Mouse (Mus musculus) adrenal gland, postnatal 36 days (tissue): Measurements from ENCODE around the gene Hist1h2bb. TPM values are rescaled to one million over a fixed set of nuclear protein-coding genes. Genes with fewer than 3 reads are reported as not detected.
A peak's percentile ranks its signal among the peaks of the same experiment; 100 is the strongest.

Source experiments
- DNase-seq, 2 experiments: peaks; one replicate each; pipeline ENCODE4 v3.0.0; 2021; ENCODE audit warnings: mixed read lengths in 1 of 2
- total RNA-seq, 2 experiments: library from RNA; stranded (reverse); gene quantifications; 2 replicates each; pipeline ENCODE4 v1.2.3; 2021

The Hist1h2bb gene
- total RNA-seq, 2 experiments from 2014 or later = 34.0 to 41.3 TPM

GRCm38 (mm10) chr13:23728472-23729191 is 17.9 kb upstream of the Hist1h2bb start:
- DNase-seq = no peak

GRCm38 (mm10) chr13:23729192-23729525 is 17.4 kb upstream of the Hist1h2bb start:
- no peak for DNase-seq

DNA sequence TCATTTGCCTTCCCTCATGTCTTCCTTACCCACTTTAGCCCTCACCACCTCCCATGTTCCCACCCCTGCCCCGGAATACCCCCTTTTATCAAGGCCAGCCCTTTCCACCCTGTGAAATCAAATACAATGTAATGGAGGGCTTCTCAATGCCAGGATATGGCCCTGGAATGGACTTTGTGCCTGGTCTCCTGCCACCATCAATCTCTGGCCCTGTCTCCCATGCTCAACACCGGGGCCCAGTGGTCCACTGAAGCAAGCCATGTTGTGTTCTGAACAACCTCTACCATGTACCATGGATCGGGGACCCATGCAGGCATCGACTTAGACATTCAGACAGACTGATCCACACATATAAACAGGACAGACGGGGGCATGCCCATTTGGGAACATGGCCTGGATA is 16.8 kb upstream of the Hist1h2bb start:
- no peak for DNase-seq

- DNase-seq = peak; percentile 48 to 57
Measured at GRCm38 (mm10) chr13:23730479-23730878, 16.1 kb upstream of the Hist1h2bb start.

DNA sequence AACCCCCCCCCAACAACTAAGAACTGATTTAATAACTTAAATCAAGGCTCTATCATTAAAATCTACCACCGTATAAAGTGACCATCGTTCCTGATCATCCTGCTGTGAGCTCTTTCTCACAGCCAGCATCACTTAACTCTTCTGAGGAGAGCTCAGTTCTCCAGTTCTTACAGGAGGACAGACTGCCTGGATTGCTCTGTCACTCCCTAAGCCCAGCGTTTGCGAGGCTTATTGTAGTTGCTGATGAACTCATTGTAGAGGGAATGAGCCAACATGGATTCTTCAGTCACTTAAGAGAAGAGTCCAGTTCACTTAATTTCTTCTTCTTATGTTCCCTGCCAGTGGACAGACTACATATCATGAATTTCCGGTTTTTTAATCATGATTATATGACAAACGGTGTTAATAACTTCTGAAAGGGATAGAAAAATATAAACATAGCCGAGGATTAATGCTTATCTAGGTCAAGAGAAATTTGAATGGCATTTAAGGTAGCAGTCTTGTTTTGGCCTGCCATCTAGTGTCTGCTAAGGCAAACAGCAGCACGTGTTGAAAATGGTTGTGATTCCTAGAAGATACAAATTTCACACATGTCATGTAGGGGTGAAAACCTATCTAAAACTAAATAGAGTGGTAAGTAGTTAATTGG is 14.3 kb upstream of the Hist1h2bb start:
- DNase-seq = no peak

GRCm38 (mm10) chr13:23737091-23737490 is 9.4 kb upstream of the Hist1h2bb start:
- no peak for DNase-seq

GRCm38 (mm10) chr13:23738041-23738440 is 8.5 kb upstream of the Hist1h2bb start:
- no peak for DNase-seq

DNA sequence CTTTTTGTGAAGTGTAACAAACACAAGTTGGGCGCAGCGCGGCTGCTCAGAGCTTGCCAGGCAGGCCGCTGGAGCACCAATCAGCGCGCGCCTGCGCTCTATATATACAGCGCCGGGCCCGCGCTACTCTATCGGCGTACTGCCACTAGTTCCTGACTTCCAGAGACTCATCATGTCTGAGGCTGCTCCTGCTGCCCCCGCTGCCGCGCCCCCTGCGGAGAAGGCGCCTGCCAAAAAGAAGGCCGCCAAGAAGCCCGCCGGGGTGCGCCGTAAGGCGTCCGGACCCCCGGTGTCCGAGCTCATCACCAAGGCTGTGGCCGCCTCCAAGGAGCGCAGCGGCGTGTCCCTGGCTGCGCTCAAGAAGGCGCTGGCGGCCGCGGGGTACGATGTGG is 7.9 kb upstream of the Hist1h2bb start, which contains the start of gene Hist1h1c:
Gene Hist1h1c, plus strand, starts transcription at position 132 of the 392 bp plus-strand sequence.
- DNase-seq = peak; percentile 90 to 93

- peak; percentile 92 to 94 for DNase-seq
Measured at GRCm38 (mm10) chr13:23739069-23739921, 7.2 kb upstream of the Hist1h2bb start.

DNA sequence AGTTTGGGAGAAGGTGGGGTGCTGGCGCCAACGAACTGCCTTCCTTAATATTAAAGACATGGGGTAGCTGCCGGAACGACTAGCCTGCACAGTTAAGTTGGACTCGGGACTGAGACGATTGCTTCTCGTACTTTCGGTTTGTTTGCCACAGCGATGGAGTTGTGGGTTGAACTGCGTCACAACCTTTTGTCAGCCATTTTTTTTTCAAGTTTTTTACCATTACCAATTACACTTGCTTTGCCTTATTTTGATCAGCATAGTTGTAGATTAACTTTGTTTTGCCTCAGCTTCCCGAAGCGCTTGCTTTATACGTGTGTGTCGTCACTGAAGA is 6.6 kb upstream of the Hist1h2bb start:
- DNase-seq = no peak

DNA sequence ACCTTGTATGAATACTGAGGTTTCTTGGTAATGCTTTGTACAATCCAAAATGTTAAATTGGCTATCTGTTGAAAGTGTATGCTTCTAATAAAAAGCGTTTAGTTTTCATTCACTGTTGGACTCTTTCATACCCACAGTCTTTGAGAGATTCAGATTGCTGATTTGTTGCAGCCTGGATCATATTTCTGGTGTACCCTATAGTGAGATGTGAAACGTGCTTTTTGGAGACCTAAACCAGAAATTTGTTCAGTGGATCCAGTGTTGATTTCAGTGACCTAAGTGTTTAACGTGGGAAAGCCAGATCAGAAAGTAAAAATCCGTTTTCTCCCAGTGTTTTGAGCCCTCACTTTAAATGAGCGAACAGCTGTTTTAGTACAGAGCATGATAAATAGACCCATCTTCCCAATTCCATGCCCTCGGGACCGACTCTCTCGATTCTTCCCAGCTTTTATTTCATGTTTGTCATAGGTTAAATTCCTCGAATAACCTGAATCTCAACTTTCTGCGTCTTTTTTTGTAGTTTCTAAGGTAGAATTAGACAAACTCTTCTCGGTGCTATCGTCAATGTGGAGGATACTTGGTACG is 6.2 kb upstream of the Hist1h2bb start:
- no peak for DNase-seq

DNA sequence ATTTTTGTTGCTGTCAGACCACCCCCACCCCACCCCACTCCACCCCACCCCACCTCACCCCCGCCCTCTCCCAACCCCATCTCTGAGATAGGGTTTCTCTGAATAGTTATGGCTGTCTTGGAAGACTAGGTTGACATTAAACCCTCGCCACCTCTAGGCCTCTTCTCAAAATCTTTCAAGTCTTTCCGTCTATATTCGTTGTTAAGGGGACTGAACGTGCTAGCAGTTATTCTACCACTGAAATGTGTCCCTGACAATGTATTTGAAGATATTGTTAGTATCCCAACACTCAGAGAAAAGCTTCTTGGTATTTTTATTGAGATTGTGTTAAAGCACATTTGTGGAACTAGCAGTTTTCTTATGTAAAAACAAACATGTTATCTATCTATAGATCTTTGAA is 5.6 kb upstream of the Hist1h2bb start:
- no peak for DNase-seq

DNA sequence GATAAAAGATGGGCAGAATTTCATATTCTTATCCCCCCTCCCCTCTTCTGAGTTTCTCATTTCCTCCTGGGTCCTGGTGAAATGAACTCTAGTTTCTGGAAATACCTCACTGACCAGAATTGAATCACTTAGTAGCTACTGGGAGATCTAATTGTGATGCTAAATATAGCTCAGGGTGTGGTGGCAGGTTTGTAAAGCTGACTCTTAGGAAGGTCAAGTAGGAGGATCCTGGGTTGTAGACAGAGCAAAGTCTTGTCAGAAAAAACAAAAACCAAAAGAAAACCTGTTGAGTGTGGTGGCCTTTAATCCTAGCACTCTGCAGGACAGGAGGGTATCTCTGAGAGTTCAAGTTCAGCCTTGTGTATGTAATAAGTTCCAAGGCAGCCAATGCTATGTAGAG is 4.5 kb upstream of the Hist1h2bb start:
- DNase-seq = no peak

DNA sequence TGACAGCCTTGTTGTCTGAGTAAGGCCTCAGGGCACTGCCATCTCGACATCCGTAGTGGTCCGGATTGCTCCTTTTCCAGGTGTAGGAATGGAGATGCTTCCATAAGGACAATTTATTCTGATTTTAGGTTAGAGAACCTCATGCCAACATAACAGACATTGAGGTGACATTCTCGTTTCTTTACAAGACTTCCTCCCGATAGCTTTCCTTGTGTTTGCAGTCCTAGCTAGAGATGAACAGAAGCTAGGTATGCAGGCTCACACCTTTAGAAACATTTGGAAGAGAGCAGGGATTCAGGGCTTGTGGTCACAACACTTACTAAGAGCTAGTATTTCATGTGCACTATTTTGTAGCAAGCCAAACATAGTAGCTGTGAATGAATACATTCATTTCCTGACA is 3.3 kb upstream of the Hist1h2bb start:
- no peak for DNase-seq

GRCm38 (mm10) chr13:23743963-23744362 is 2.6 kb upstream of the Hist1h2bb start:
- no peak for DNase-seq

DNA sequence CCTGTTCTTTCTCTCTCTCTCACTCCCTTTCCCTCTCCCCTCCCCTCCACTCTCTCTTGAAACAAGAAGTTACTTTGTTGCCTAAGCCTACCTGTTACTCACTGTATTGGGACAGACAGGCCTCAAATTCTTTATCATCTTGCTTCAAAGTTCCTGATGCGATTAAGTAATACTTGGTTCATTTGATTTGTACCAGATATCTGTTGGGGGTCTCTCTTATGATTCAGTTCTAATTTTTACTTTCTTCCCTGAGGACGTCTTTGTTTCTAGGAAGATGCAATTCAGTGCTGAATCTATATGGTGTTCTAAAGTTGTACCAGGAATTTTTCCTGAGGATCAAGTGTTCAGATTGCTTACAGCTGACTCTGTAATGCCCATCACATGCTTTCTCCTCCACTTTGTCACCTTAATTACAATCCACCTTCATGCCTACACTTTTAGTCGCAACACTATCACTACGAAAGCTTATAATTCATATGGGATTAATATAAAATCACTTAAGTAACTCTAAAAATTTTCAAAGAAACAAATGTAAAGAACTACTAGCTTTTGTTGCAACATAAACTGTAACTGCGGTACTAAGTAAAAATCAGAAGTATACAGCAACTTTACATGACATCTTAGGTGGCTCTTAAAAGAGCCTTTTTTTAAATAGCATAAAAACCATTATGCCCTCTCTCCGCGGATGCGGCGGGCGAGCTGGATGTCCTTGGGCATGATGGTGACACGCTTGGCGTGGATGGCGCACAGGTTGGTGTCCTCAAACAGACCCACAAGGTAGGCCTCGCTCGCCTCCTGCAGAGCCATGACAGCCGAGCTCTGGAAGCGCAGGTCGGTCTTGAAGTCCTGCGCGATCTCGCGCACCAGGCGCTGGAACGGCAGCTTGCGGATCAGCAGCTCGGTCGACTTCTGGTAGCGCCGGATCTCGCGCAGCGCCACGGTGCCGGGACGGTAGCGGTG is 1.8 kb upstream of the Hist1h2bb start:
- no peak for DNase-seq

GRCm38 (mm10) chr13:23745381-23746161 is 963 bp upstream of the Hist1h2bb start, which contains the start of gene Hist1h3c:
Gene Hist1h3c, minus strand, starts transcription at chr13:23745602.
- peak; percentile 77 to 86 for DNase-seq

DNA sequence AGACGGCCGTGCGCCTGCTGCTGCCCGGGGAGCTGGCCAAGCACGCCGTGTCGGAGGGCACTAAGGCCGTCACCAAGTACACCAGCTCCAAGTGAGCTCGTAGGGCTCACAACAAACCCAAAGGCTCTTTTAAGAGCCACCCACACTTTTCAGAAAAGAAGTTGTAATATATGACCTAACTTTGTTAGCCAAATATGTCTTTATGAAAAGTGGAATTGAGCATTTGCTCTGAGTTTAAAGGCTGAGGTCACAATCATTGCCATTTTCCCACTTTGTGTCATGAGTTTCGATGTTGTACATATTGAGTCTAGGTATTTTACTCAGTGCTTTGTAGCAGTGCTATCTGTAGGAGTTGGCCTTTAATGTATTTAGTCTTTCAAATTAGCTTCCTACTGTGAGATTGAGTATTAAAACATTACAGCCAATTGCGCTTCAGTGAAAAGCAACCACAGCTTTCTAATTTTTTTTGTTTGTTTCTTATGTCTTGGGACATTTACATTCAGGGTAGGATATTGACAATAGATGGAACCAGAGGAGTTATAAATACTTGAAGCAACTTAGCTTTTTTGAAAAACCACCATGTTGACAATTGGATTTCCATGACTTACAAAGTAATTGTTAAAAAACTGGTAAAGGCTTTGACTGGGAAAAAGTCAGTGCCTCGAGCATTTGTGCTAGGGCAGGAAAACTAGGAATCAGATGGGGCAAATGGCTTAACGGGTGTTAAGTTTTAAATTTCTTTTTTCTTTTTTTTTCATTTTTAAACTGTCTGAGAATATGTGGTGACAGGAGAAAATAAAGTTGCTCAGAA is 752 bp downstream of the Hist1h2bb start:
- no peak for DNase-seq

DNA sequence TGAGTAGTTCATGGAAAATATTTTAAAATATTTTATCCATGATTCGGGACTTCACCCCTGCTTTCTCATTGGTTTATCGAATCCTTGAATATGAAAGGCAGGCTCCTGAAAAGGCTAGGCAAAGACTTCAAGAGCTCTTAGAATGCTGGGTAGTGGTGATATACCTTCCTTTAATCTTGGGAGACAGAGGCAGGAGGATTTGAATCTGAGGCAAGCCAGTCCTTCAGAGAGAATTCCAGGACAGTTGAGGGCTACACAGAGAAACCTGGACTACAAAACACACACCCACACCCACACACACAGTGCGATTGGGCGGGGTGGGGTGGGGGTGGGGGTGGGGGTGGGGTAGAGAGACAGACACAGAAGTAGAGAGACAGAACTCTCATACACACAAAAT is 1.4 kb downstream of the Hist1h2bb start:
- DNase-seq = no peak
